Mouse (Mus musculus): ENCODE results near the gene Cdk5rap2.

GRCm38 (mm10) chr4:70243561-70244120 is 166.6 kb downstream of the Cdk5rap2 start:
- no peak for TF ChIP-seq CTCF (IDR thresholded peaks at IDR 0.05; ENCODE audit: low read depth)
- TF ChIP-seq EP300 (IDR thresholded peaks at IDR 0.05; ENCODE audit: low read depth), result no peak
